Mouse (Mus musculus) heart, postnatal 14 days (tissue): ENCODE data around the gene Nrbf2. TPM values are rescaled to one million over a fixed set of nuclear protein-coding genes. Genes with fewer than 3 reads are reported as not detected.

ENCODE experiments used
- DNase-seq, 2 experiments: peaks; one replicate each; pipeline ENCODE4 v3.0.0; 2021 to 2022
- intact Hi-C: fragments of 180-260 bp; cut with DNase I; formaldehyde crosslinking; loops from one replicate; pipeline ENCODE4 v1.15.1; 2025
- total RNA-seq, 2 experiments: library from RNA; stranded (reverse); gene quantifications; 2 replicates each; pipeline ENCODE4 v1.2.3; 2021

Nrbf2 gene
- total RNA-seq, 2 experiments from 2014 or later: 9.1 to 9.7 TPM

DNA sequence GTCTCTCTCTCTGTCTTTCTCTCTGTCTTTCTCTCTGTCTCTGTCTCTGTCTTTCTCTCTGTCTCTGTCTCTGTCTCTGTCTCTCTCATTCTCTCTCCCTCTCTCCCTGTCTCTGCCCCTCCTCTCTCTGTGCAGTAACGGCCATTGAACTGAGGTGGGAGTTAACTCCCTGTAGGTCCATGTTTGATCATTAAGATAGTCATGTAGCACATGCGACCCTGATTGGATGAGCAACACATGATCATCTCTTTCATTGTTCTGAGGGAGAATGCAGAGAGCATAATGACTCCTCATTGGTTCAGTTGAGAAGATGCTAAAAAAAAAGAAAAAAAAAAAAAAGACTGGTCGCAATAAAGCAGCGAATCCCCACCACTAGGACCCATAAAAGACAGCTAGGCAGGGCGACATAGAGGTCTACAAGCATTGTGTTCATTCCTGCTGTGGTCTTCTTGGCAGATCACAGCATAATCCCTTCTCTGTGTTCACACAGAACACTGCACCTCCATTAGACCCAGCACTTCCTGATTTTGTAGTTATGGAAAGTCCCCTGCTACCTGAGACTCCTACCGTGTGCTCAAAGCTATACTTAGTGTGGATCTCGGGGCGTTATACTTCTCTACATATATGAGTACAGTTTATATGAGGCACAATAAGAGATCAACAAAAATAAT lies 11.5 kb upstream of the Nrbf2 start:
- intact Hi-C loops: no loop called here
- DNase-seq: no peak

GRCm38 (mm10) chr10:67295938-67296466 lies 10.9 kb upstream of the Nrbf2 start:
- no peak for DNase-seq
- intact Hi-C loops: no loop called here

- no peak for DNase-seq
- intact Hi-C loops: no loop called here
Observed at GRCm38 (mm10) chr10:67295331-67295730, 10.2 kb upstream of the Nrbf2 start.

DNA sequence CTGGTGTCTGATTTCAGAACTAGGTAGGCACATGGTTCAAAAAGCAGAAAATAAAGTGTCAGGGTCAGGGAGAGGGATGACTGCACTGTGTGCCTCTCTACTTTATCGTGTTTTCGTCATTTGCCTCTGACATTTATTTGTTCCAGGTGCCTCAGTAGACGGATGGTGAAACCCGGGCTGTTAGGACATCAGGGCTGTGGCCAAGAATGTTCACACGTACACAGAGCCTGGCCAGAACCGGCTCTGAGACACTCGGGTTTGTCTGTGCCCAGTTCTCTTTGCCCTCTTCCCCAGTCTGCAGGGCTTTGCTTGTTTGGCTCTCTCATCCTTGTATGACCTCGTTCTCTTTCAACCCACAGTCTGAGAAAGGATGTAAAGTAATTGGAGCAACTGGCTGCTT lies 6.0 kb upstream of the Nrbf2 start:
- intact Hi-C loops: no loop called here
- DNase-seq: no peak

GRCm38 (mm10) chr10:67290622-67291021 lies 5.5 kb upstream of the Nrbf2 start:
- intact Hi-C loops: no loop called here
- DNase-seq: no peak

DNA sequence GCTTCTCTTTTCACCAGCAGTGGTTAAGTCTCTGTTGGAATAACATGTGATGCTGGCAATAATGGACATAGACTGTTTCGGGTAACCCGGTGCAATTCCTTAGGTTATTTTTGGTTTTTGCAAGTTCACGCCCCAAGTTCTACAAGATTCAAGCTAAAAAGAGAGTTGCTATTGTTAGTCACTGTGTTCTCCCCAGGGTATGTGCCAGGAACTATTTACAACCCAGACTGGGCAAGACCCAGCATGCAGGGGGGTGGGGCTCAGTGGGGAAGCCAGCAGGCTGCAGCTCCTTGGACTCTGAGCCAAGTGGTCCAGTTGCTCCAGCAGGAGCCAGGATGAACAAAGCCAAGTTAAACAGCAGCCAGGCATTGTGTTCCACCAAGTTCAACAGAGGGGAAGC lies 2.8 kb upstream of the Nrbf2 start:
- peak; percentile 85 to 91 for DNase-seq
- intact Hi-C loops: no loop called here

DNA sequence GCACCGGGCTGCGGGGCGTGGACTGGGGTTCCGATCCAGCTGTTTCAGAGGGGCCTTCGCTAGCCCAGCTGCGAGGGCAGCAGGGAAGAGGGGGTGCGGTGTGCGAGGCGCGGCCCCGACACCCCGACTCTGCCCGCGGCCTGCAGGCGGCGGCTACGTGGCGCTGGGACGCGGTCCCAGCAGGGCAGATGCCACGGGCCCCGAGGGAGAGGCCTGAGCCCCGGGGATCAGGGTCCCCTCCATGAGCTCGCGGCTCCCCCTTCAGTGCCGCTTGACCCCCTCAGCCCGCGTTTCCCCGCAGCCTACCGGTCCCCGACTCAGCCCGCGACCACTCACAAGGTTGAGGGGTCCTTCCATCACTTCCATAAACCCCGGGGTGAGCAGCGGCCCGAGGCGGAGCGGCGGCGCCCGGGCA lies 337 bp downstream of the Nrbf2 start:
- intact Hi-C loops: no loop called here
- peak; percentile 49 to 54 for DNase-seq

DNA sequence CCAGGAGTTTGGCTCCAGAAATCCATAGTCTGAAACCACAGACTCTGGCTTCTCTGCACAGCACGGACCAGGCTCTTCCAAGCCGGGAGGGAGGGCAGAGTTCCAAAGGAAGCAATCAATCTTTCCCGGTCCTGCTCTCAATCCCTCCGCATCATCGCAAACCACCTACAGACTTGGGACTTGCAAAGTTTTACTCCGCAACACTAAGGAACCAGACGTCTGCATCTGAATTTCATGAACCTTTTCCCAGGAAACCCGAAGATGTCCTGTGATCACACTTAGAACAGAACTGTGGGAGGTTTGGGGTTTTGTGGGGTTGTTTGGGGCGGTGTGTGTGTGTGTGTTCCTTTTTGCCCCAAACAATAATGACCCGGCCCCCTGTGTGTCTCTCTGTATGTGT lies 794 bp downstream of the Nrbf2 start:
- intact Hi-C loops: no loop called here
- peak in 1 of 2 experiments; percentile 36 for DNase-seq

DNA sequence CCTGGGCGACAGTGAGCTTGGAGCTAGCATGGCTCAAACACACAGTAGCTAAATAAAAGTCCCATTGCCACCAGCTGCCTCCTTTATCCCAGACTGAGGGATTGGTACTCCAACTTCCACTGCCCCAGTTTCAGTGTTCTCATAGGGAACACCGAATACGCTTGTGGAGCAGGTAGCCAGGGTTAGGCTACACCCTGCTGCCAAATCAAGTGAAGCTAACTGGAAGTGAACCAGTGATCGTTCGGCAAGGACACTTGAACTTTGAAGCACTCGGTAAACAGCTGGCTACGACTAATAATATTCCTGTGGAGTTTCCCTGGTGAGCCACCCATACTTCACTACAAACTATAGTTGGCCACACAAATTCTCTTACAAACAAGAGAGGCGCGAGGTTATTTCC lies 1.6 kb downstream of the Nrbf2 start:
- intact Hi-C loops: no loop called here
- no peak for DNase-seq

DNA sequence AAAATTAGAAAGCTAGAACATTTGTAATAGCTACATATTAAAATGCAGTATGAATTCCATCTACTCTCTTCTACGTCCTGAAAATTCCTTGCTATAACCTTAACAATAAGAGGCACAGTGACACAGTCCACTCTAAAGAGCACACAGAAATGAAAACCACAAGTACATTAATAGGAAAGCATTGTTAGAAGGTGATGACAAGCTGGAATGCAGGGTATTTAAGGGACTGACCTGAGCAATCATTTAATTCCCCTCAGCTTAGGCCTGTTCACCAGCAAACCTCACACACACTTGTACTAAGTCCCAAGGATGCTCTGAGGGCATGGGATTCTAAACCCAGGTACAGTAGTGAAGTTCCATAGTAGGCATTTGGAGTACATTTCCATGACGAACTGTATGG lies 2.6 kb downstream of the Nrbf2 start:
- no peak for DNase-seq
- intact Hi-C loops: no loop called here

- DNase-seq: no peak
- intact Hi-C loops: no loop called here
Observed at GRCm38 (mm10) chr10:67281852-67282251, 3.3 kb downstream of the Nrbf2 start.

GRCm38 (mm10) chr10:67275916-67276315 lies 9.2 kb downstream of the Nrbf2 start:
- intact Hi-C loops: no loop called here
- no peak for DNase-seq

DNA sequence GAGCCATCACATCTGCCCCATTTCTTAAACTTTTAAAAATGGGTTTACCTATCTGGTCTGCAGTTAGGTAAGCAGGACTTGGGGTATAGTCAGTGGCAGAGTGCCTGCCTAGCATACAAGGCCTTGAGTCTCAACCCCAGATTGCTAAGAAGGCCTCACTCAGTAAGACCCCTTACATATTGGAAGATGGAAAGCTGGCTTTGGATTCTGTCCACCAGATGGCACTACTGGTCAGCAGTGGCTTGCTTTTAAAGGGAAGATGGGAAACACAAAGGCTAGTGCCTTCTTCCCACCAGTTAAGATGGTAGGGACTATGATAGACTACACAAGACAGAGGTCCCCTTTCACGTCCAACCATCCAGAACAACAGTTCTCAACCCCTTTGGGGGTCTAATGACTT lies 20.3 kb downstream of the Nrbf2 start:
- intact Hi-C loops: loop anchor here (1.0 kb wide), 1 partner anchor 46 kb away; no protein-coding TSS in a partner anchor
- DNase-seq: peak; percentile 58 to 76

DNA sequence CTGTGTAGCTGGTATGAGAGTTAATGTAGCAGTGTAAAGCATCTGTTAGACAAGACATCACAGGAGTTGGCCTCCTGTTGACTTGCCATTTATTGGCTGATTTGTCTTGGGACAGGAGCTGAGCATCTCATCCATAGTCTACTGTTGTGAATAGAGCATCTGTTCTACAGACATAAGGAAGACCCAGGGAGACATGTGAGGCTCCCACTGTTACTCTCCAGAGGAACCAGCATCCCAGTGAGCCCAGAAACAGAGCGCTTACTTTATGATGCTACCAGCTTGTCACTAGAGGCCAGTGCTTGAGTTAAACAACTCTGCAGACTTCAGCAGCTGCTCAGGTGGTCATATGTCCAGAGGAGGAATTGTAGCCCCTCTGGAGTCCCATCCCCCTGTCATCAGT lies 32.0 kb downstream of the Nrbf2 start:
- intact Hi-C loops: loop anchor here (10.0 kb wide), 1 partner anchor 348 kb away; no protein-coding TSS in a partner anchor
- DNase-seq: no peak

- intact Hi-C loops: loop anchor here (10.0 kb wide), 1 partner anchor 348 kb away; no protein-coding TSS in a partner anchor
- peak; percentile 17 to 34 for DNase-seq
Observed at GRCm38 (mm10) chr10:67252353-67252752, 32.8 kb downstream of the Nrbf2 start.

- no peak for DNase-seq
Observed at GRCm38 (mm10) chr10:67250846-67251245, 34.3 kb downstream of the Nrbf2 start.

DNA sequence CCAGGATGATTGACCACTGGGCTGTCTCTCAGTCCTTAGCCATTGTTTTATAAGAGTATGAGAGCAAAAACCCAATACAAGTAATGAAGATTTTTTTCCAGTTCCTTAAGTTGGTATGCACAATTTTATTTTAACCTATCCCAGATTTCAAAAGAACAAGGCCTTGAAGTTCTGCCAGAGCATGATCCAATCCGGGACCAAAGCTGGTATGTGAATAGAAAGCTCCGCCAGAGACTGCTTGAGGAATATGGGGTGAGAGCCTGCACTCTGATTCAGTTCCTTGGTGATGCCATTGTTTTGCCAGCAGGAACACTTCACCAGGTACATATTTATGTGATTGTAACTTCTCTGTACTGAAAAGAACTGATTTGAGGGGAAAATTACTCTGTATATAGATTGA lies 35.6 kb downstream of the Nrbf2 start:
- DNase-seq: no peak
- intact Hi-C loops: no loop called here

More at GRCm38 (mm10) chr10:67250846-67251245, 34.3 kb downstream of the Nrbf2 start:
- intact Hi-C loops: loop anchor here (10.0 kb wide), 1 partner anchor 346 kb away; no protein-coding TSS in a partner anchor

GRCm38 (mm10) chr10:67247145-67247544 lies 38.0 kb downstream of the Nrbf2 start:
- intact Hi-C loops: no loop called here
- DNase-seq: peak; percentile 32 to 65

- intact Hi-C loops: no loop called here
- DNase-seq: no peak
Observed at GRCm38 (mm10) chr10:67230439-67230838, 54.7 kb downstream of the Nrbf2 start.

DNA sequence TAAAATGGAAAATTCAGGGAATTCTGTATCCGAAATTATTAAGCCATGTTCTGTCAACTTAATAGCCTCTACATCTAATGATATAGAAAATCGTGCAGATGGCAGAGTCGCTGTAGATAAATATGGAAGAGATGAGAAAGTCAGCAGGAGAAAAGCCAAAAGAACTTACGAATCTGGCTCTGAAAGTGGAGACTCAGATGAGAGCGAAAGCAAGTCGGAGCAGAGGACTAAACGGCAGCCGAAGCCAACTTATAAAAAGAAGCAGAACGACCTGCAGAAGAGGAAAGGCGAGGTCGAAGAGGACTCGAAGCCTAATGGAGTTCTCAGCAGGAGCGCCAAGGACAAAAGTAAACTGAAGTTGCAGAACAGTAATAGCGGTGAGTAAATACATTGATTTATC lies 58.6 kb downstream of the Nrbf2 start:
- DNase-seq: no peak
- intact Hi-C loops: loop anchor here (5.0 kb wide), 1 partner anchor 34 kb away; no protein-coding TSS in a partner anchor

- DNase-seq: peak; percentile 56 to 62
- intact Hi-C loops: loop anchor here (5.0 kb wide), 1 partner anchor 34 kb away; no protein-coding TSS in a partner anchor
Observed at GRCm38 (mm10) chr10:67226109-67226508, 59.0 kb downstream of the Nrbf2 start.

DNA sequence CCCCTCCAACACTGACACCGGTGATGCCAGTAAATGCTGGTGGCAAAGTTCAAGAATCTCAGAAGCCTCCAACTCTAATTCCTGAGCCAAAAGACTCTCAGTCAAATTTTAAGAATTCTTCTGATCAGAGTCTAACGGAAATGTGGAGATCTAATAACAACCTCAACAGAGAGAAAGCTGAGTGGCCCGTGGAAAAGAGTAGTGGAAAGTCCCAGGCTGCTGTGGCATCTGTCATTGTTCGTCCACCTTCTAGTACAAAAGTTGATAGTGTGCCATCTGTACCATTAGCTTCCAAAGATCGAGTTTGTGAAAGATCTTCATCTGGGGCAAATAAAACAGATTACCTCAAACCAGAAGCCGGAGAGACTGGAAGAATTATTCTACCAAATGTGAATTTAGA lies 59.6 kb downstream of the Nrbf2 start:
- intact Hi-C loops: loop anchor here (5.0 kb wide), 1 partner anchor 33 kb away; no protein-coding TSS in a partner anchor
- DNase-seq: no peak
